Mouse (Mus musculus) layer of hippocampus, postnatal 25 days (tissue): ENCODE results near the gene Rftn1. TPM values are rescaled to one million over a fixed set of nuclear protein-coding genes. Genes with fewer than 3 reads are reported as not detected.
"Not testable (repeated sequence)": the region's sequence is repeated elsewhere in the genome, so short reads cannot be mapped to it uniquely, and the experiment has no call there.

ENCODE experiments used
- DNase-seq, 2 experiments: peaks; one replicate each; pipeline ENCODE4 v3.0.0; 2022; ENCODE audit warnings: mixed read lengths in 2 of 2, low spot score in 1 of 2; ENCODE audit errors: extremely low spot score in 1 of 2
- total RNA-seq, 2 experiments: library from RNA; stranded (reverse); gene quantifications; 2 replicates each; pipeline ENCODE4 v1.2.3; 2021

The Rftn1 gene
- total RNA-seq = 10 to 100 TPM; 14.2 to 14.7 TPM

DNA sequence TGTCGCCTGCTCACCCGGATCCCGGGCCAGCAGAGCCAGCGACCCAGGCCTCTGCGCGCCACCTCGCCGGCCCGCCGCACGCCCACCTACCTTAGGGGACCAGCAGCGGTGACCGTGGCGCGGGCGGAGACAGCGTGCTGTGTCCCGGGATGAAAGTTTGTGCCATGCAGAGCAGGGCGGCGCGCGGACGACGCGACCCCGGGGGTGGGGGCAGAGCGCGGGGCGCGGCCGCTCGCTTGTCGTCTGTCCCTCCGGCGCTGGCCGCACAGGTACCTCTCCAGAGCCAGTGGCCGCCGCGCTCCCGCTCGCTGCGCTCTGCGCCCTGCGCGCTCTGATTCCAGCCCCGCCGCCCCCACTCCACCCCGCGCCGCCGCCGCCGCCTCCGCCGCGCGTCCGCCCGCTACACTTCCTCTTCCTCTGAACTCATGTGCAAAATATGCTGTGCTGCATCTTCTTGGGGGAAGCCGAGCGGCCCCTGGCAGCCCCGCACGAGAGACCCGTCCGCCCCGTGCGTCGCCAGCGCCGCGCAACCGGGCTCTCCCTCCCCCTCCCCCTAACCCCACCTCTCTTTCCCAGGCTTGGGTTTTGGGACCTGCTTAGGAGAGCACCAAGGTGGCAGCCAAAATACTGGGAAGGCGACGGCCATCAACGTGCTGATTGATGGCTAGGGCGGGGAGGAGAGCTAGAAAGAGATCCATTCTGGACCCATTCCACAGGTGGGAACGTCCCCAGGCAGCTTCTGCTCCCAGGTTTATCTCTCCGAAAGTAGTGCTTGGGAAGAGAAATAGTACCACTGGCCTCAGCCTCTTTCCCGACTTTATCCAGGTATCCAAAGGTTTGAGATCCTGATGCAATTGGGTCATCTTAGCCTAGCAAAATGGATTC lies at the start of gene Rftn1:
Rftn1 (minus strand) TSS at position 544 of the 885 bp plus-strand sequence.
- peak; percentile 25 to 42 for DNase-seq

GRCm38 (mm10) chr17:50237818-50238610 lies 47.5 kb upstream of the Rftn1 start:
- DNase-seq = no peak

- peak; percentile 83 to 94 for DNase-seq
Observed at GRCm38 (mm10) chr17:50237436-50237709, 46.9 kb upstream of the Rftn1 start.

GRCm38 (mm10) chr17:50236702-50237435 lies 46.4 kb upstream of the Rftn1 start:
- peak in 1 of 2 experiments; percentile 11 for DNase-seq

- no peak for DNase-seq
Observed at GRCm38 (mm10) chr17:50235943-50236701, 45.6 kb upstream of the Rftn1 start.

GRCm38 (mm10) chr17:50233956-50234355 lies 43.5 kb upstream of the Rftn1 start:
- DNase-seq = no peak

DNA sequence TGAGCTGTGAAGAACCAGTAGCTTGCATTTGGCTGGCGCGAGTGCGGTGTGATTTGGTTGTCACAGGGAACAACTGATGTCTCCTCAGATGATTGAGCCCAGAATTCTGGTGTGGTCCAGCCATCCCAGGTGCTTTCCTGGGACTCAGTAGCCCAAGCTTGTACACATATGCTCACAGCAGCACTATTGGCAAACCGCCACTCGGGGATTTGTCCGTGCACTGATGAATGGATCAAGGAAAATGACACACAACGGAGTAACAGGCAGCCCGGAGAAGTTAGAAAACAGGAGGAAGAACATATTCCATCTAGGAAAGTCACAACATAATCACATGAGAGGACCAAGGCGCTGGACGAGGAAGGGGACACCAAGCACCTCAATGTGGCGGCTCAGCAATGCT lies 42.3 kb upstream of the Rftn1 start:
- no peak for DNase-seq

DNA sequence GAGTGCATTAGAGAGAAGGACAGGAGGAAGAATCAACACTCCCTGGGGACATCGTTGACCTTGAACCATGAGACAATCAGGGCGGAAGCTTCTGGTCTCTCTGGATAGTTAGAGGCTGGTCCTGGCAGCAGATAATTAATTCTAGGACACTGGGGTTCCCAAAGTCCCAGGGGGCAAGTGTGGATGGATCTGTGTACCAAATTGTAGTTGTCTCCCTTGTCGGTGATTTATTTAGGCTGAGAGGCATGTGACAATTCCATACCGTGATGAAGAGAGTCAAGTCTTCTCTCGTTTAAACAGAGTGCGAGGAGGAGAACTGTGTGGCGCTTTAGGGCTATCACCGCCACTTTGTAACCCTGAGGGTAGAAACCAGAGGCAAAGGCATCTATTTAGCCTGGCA lies 40.7 kb upstream of the Rftn1 start:
- no peak for DNase-seq

GRCm38 (mm10) chr17:50229534-50229933 lies 39.1 kb upstream of the Rftn1 start:
- DNase-seq = no peak

DNA sequence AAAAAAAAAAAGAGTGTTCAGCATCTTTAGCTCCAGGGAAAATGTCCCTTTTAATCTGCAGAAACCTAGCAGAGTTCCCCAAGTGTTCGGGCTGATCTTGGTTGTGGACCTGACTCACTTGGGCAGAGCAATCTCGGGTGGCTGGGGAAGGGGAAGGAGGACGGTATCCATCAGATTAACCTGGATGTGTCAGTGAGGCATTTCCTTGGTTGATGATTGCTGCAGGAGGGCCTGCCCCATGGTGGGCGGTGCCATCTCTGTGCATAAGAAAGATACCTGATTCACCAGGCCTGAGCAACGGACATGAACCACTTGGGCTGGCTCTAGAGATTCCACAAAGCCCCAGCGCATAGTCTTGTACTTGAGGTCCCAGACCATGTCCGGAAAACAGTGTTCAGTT lies 36.9 kb upstream of the Rftn1 start:
- no peak for DNase-seq

DNA sequence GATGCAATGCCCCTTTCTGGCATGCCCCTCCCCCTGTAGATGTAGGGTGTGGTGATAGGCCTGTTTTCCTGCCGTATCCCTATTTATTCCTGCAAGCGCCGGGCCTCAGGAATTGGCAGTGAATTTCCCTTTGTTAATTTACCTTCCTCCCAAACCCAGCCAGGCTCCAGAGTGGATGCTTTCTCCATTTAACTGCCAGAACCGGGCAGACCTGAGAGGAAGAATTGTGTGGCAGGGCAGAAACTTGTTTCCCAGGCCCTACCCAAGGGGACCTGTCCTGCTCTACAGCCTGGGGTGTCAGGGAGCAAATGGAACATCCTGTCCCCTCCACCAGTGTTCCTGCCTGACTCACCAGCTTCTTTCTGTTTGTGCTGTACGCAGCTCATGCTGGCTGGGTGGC lies 34.2 kb upstream of the Rftn1 start:
- no peak for DNase-seq

DNA sequence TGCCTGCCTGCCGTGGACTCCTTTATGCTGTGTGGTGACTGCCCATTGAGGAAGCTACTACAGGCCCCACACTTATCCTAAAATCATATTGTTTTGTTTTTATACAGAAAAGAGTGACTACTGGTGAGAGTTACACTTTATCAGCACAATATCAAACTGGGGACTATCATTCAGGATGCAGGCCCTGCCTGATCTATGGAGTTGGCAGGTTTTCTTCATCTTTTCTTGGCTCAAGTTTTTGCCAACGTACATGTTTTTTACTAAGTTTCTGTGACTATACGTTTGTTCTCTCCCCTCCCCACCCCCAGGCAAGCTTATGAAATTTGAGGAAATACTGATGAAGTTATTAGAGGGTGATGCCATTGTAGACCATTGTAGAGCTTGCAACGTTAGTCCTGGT lies 27.5 kb upstream of the Rftn1 start:
- DNase-seq = no peak

- no peak for DNase-seq
Observed at GRCm38 (mm10) chr17:50215104-50215503, 24.6 kb upstream of the Rftn1 start.

DNA sequence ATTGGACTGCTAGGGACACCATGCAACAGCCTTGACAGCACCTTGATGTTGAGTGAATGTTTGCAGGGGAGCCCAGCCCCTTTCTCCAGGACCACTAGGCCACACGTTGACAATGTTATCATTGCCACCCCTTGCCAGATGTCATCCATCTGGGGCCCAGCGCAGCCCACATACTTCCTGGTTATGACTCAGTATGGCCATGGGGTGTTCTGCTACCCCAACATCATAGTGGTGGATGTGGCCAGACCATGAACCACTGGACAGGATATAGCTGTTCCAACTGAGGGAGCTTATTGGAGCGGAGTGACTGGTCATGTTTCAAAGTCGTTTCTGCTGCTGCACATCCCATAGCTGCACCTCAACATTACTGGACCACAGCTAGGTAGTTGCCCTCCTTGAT lies 22.6 kb upstream of the Rftn1 start:
- DNase-seq = no peak

DNA sequence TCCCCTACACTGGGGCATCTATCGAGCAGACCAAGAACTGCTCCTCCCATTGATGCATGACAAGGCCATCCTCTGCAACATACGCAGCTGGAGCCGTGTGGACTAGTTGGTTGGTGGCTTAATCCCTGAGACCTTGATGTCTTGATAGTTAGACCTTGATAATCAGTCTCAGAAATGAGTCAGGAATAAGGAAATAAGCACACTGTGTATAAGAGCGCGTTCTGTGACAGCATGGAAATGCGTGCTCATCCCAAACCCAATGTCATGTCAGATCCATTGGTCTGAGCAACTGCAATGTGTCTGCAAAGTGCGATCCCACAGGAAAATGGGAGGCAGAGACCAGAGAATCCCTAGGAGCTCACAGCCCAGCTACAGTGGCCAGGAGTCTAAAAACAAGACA lies 21.3 kb upstream of the Rftn1 start:
- DNase-seq = no peak

GRCm38 (mm10) chr17:50209831-50210230 lies 19.4 kb upstream of the Rftn1 start:
- no peak for DNase-seq

DNA sequence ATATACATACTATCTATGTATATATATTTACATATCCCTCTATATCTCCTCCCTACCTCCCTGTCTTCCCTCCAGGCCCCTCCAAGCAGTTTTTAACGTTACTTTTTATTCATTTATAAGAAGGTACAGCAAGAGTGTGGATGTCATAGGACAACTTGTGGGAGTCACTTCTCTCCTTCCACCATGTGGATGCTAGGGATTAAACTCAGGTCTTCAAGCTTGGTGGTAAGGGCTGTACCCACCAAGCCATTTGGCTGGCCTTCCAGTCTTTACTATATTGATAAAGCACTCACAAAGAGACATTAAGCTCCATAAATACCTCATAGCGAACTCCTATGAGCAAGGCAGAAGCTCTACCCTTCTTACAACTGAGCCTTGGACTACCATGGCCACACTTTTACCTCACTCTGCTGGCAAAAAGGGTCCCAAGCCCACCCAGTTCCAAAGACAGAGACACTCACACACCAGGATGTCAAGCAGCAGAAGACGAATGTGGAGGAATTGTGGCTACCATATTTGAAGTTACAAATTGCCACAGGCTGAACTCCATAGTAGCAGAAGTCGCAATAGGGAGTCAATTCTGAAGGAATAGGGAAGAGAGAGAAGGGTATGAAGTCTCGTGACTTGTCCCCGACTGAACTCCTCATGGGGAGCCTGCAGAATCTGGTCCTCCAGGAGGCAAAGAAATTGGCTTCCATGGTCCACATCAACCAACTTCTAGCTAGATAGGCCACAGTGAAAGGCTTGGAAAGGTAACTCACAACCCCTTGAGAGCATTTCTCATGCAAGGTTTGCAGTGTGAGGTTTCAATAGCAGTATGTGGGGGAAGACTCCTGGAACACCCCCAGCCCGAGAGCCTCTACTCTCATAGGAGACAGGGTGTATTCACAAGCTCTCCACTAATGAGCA lies 17.9 kb upstream of the Rftn1 start:
- no peak for DNase-seq

- not testable (repeated sequence) for DNase-seq
Observed at GRCm38 (mm10) chr17:50206262-50206661, 15.8 kb upstream of the Rftn1 start.

- not testable (repeated sequence) for DNase-seq
Observed at GRCm38 (mm10) chr17:50205840-50206239, 15.4 kb upstream of the Rftn1 start.
